Mouse (Mus musculus) erythroblast, embryonic 14.5 days (primary cell): ENCODE results near the gene 9330182L06Rik.

Experiments
- GATA1 ChIP-seq: IDR thresholded peaks from 2 replicates; pipeline ENCODE4 v1.6.1; 2012; ENCODE audit warnings: low read length, inconsistent platforms, mixed read lengths
- TAL1 ChIP-seq: IDR thresholded peaks from 3 replicates; pipeline ENCODE4 v1.6.1; 2012; ENCODE audit warnings: low read length, inconsistent platforms, mixed read lengths

DNA sequence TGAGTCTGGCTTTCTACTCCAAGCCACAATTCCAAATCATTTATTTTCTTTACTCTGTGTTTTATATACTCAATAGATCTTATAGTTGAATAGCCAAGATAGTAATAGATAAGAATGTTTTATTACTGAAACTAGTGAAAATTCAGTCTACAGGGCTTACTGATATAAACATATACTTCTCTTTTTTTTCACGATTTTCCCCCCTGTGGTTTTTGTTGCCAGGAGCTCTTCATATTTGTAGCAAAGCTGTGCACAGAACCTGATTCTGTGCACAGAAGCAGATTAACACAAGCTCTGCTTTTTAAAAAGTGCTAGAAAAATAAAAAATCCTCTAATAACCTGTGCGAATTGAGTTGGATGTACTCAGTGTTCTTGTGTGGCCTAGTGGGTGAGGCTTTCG, 79.7 kb downstream of the 9330182L06Rik start:
- no peak for TF ChIP-seq GATA1
- TF ChIP-seq TAL1: no peak
